Mouse (Mus musculus): Measurements from ENCODE around the gene Aox1. TPM values are rescaled to one million over a fixed set of nuclear protein-coding genes. Genes with fewer than 3 reads are reported as not detected.

Aox1 gene
- polyA plus RNA-seq, 1 experiment from 2014 or later = not detected

DNA sequence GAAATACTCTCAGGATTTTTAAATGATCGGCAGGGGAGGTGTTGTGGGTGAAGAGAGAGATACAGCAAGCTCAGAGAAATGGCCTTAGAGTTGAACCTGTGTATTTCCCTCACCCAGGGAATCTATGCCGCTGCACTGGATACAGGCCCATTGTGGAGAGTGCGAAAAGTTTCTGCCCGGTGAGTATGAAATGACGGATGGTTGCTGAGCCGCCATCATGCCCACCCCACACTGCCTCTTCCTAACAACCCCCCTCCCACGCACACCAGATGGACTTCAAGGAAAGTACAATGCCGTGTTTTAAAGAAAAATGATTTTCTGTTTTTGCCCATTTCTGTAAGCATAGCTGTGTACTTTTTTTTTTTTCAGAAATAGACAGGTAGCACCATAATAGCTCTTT is 95.2 kb downstream of the Aox1 start:
- Histone ChIP-seq H3K27me3 (ENCODE audit: control insufficient read depth, insufficient read depth, low read length) (no peaks in the 10 kb centered on the region), H3K27ac (replicated peaks; ENCODE audit: low read depth, low read length) (no peak overlapping the region), H3K4me1 (ENCODE audit: control insufficient read depth, insufficient read depth, low read length) (no peaks in the 10 kb centered on the region), H3K4me3 (ENCODE audit: low read depth, low read length) (no peak overlapping the region), H3K36me3 (ENCODE audit: control insufficient read depth, insufficient read depth, low read length) (no peaks in the 10 kb centered on the region), H3K9me3 (ENCODE audit: control insufficient read depth, low read length) (no peaks in the 10 kb centered on the region), H3K4me2 (ENCODE audit: low read depth, severe bottlenecking) (no peak overlapping the region), H3K9ac (ENCODE audit: low read length) (no peak overlapping the region)
- DNase-seq (ENCODE audit: low spot score) = no peak
- ATAC-seq (ENCODE audit: insufficient number of reproducible peaks, low FRiP score, low TSS enrichment, low read depth) = no peak
- 89% methylated on average over 8 of the region's 8 CpGs for WGBS

DNA sequence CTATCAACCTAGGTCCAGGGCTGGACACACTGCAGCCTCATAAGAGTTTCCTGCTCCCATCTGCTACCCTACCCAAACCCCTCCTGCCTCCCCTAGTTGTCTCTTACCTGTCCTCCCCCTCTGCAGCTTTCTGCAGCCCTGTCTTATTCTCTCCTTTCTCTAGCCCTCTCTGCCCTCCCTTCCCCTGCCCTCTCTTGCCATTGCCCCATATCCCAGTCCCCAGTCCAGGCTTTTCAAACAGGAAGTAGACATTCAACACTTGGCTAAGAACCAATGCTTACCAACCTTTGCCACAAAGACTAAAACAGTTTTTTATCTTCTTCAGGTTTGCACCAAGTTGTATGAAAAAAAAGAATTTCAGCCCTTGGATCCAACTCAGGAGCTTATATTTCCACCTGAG is 108.2 kb downstream of the Aox1 start:
- Histone ChIP-seq H3K36me3 (ENCODE audit: control insufficient read depth, insufficient read depth, low read length) (no peaks in the 10 kb centered on the region), H3K27ac (replicated peaks; ENCODE audit: low read depth, low read length) (no peak overlapping the region), H3K4me3 (ENCODE audit: low read depth, low read length) (no peak overlapping the region), H3K9me3 (ENCODE audit: control insufficient read depth, low read length) (no peaks in the 10 kb centered on the region), H3K4me2 (ENCODE audit: low read depth, severe bottlenecking) (no peak overlapping the region), H3K27me3 (ENCODE audit: control insufficient read depth, insufficient read depth, low read length) (no peaks in the 10 kb centered on the region), H3K9ac (ENCODE audit: low read length) (no peak overlapping the region), H3K4me1 (ENCODE audit: control insufficient read depth, insufficient read depth, low read length) (no peaks in the 10 kb centered on the region)
- no peak for DNase-seq (ENCODE audit: low spot score)
- ATAC-seq (ENCODE audit: insufficient number of reproducible peaks, low FRiP score, low TSS enrichment, low read depth) = no peak

DNA sequence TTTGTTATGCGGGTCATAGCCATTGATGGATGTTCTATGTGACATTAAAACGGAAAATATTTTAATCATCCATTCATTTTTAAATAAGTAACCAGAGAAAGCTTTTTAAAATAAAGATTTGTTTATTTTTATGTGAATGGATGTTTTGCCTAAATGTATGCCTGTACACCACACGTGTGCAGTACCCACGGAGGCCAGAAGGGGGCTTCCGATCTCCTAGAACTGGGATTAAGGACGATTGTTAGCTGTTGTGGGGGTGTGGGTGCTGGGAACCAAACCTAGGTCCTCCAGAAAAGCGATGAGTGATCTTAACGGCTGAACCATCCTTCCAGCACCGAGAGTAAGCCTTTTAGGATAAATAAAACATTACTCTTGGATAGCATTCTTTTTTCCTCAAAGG is 109.3 kb downstream of the Aox1 start:
- Histone ChIP-seq H3K9me3 (ENCODE audit: control insufficient read depth, low read length) (no peaks in the 10 kb centered on the region), H3K36me3 (ENCODE audit: control insufficient read depth, insufficient read depth, low read length) (no peaks in the 10 kb centered on the region), H3K9ac (ENCODE audit: low read length) (no peak overlapping the region), H3K4me3 (ENCODE audit: low read depth, low read length) (no peak overlapping the region), H3K27ac (replicated peaks; ENCODE audit: low read depth, low read length) (no peak overlapping the region), H3K27me3 (ENCODE audit: control insufficient read depth, insufficient read depth, low read length) (no peaks in the 10 kb centered on the region), H3K4me2 (ENCODE audit: low read depth, severe bottlenecking) (no peak overlapping the region), H3K4me1 (ENCODE audit: control insufficient read depth, insufficient read depth, low read length) (no peaks in the 10 kb centered on the region)
- DNase-seq (ENCODE audit: low spot score) (no peak), ATAC-seq (ENCODE audit: insufficient number of reproducible peaks, low FRiP score, low TSS enrichment, low read depth) (no peak)
- 89% methylated on average over 9 of the region's 9 CpGs for WGBS

DNA sequence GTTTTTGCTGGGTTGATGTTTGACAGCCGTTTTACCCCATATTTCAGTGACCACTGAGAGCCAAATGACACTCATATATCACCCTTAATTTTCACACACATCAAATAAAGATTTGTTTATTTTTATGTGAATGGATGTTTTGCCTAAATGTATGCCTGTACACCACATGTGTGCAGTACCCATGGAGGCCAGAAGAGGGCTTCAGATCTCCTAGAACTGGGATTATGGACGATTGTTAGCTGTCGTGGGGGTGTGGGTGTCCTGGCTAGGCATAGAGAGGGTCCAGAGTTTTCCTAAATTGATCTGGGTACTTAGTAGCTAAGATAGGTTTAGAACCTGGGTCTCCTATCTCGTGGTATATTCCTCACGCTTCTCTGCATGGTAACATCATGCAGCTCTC is 110.9 kb downstream of the Aox1 start:
- no peaks in the 10 kb centered on the region for H3K4me1 ChIP-seq (ENCODE audit: control insufficient read depth, insufficient read depth, low read length)
- no peaks in the 10 kb centered on the region for H3K27me3 ChIP-seq (ENCODE audit: control insufficient read depth, insufficient read depth, low read length)
- H3K36me3 ChIP-seq (ENCODE audit: control insufficient read depth, insufficient read depth, low read length) = no peaks in the 10 kb centered on the region
- H3K4me2 ChIP-seq (ENCODE audit: low read depth, severe bottlenecking) = no peak overlapping the region
- H3K9ac ChIP-seq (ENCODE audit: low read length) = no peak overlapping the region
- H3K27ac ChIP-seq (replicated peaks; ENCODE audit: low read depth, low read length) = no peak overlapping the region
- ATAC-seq (ENCODE audit: insufficient number of reproducible peaks, low FRiP score, low TSS enrichment, low read depth) = no peak
- WGBS = 88% methylated on average over 5 of the region's 5 CpGs
- H3K9me3 ChIP-seq (ENCODE audit: control insufficient read depth, low read length) = no peaks in the 10 kb centered on the region
- DNase-seq (ENCODE audit: low spot score) = no peak
- no peak overlapping the region for H3K4me3 ChIP-seq (ENCODE audit: low read depth, low read length)

DNA sequence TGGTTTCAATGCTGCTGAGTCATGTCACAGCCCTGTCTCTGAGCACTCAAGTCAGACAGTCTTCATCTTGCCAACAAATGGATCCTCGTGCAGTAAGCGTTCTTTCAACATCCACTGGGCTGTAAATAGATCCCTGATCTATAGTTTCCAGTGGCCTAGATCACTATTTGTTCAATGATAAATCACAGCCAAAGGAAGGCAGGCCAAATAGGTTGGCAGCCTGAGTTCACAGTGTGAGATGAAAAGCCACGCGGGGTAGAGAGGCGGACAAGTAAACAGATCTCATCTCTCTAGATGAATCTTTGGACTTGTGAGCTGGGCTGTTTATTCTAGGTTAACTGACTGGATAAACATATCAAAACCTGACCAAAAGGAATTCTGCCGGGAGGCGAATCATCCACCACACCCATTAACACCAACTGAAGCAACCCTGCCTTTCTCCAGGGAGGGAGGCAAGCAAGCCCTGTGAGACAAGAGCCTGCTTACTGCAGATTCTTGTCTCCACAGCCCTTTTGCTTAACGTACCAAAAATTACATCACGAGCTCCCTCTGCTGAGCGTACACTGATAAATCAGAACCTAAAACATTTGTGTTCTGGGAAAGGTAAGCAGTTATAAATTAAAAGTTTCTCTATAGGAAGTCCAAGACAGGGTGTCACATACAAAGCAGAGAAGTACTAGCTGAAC is 114.8 kb downstream of the Aox1 start:
- Histone ChIP-seq H3K36me3 (ENCODE audit: control insufficient read depth, insufficient read depth, low read length) (no peaks in the 10 kb centered on the region), H3K4me2 (ENCODE audit: low read depth, severe bottlenecking) (no peak overlapping the region)
- ATAC-seq (ENCODE audit: insufficient number of reproducible peaks, low FRiP score, low TSS enrichment, low read depth) = no peak

DNA sequence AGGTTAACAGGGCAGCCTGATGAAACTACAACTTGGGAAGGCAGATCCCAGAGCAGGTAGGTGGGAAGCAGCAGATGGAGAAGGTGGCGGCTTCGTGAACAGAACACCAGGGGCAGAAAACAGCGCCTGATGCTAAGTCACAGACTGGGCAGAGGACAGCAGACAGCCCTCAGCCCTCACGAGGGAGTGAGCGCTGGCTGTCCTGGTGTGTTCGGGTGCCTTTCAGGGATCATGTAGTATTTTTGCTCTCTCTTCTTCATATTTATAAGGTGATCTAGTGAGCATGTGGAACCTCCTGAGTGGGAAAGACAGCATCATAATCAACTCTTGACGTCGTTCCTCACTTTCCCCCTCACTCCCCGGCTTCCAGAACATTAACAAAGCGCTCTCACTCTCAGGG is 116.3 kb downstream of the Aox1 start:
- no peaks in the 10 kb centered on the region for H3K36me3 ChIP-seq (ENCODE audit: control insufficient read depth, insufficient read depth, low read length)
- H3K27ac ChIP-seq (replicated peaks; ENCODE audit: low read depth, low read length) = no peak overlapping the region
- no peaks in the 10 kb centered on the region for H3K27me3 ChIP-seq (ENCODE audit: control insufficient read depth, insufficient read depth, low read length)
- 86% methylated on average over 10 of the region's 10 CpGs for WGBS
- no peaks in the 10 kb centered on the region for H3K4me1 ChIP-seq (ENCODE audit: control insufficient read depth, insufficient read depth, low read length)
- no peak for DNase-seq (ENCODE audit: low spot score)
- H3K4me2 ChIP-seq (ENCODE audit: low read depth, severe bottlenecking) = no peak overlapping the region
- no peak for ATAC-seq (ENCODE audit: insufficient number of reproducible peaks, low FRiP score, low TSS enrichment, low read depth)
- H3K4me3 ChIP-seq (ENCODE audit: low read depth, low read length) = no peak overlapping the region
- no peak overlapping the region for H3K9ac ChIP-seq (ENCODE audit: low read length)
- no peaks in the 10 kb centered on the region for H3K9me3 ChIP-seq (ENCODE audit: control insufficient read depth, low read length)

More for the DNA sequence above, 114.8 kb downstream of the Aox1 start:
- H3K27ac ChIP-seq (replicated peaks; ENCODE audit: low read depth, low read length) = no peak overlapping the region
- H3K4me3 ChIP-seq (ENCODE audit: low read depth, low read length) = no peak overlapping the region
- WGBS = 75% methylated on average over 10 of the region's 10 CpGs
- H3K9ac ChIP-seq (ENCODE audit: low read length) = no peak overlapping the region
- H3K9me3 ChIP-seq (ENCODE audit: control insufficient read depth, low read length) = no peaks in the 10 kb centered on the region
- H3K4me1 ChIP-seq (ENCODE audit: control insufficient read depth, insufficient read depth, low read length) = no peaks in the 10 kb centered on the region
- H3K27me3 ChIP-seq (ENCODE audit: control insufficient read depth, insufficient read depth, low read length) = no peaks in the 10 kb centered on the region
- no peak for DNase-seq (ENCODE audit: low spot score)

DNA sequence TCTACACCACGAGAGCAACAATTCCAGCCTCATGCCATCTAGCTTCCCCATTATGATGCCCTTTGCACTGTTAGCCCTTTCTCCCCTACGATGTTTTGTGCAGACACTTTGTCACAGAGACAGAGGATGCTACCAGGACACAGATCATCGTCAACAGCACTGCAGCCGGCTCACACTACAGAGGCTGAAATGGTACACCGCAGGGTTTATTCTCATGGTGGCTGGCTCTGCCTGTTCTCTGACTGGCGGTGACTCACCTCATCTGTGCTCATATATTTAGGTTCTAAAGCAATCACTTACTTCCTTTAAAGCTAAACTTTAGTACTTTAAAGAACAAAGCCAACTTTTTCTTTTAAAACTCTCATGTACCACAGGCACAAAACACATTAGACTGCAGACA is 118.0 kb downstream of the Aox1 start:
- Histone ChIP-seq H3K9me3 (ENCODE audit: control insufficient read depth, low read length) (no peaks in the 10 kb centered on the region), H3K9ac (ENCODE audit: low read length) (no peak overlapping the region), H3K27me3 (ENCODE audit: control insufficient read depth, insufficient read depth, low read length) (no peaks in the 10 kb centered on the region), H3K4me1 (ENCODE audit: control insufficient read depth, insufficient read depth, low read length) (no peaks in the 10 kb centered on the region), H3K27ac (replicated peaks; ENCODE audit: low read depth, low read length) (no peak overlapping the region), H3K36me3 (ENCODE audit: control insufficient read depth, insufficient read depth, low read length) (no peaks in the 10 kb centered on the region), H3K4me2 (ENCODE audit: low read depth, severe bottlenecking) (no peak overlapping the region), H3K4me3 (ENCODE audit: low read depth, low read length) (no peak overlapping the region)
- DNase-seq (ENCODE audit: low spot score) (no peak), ATAC-seq (ENCODE audit: insufficient number of reproducible peaks, low FRiP score, low TSS enrichment, low read depth) (no peak)
- 67% methylated on average over 6 of the region's 6 CpGs for WGBS

DNA sequence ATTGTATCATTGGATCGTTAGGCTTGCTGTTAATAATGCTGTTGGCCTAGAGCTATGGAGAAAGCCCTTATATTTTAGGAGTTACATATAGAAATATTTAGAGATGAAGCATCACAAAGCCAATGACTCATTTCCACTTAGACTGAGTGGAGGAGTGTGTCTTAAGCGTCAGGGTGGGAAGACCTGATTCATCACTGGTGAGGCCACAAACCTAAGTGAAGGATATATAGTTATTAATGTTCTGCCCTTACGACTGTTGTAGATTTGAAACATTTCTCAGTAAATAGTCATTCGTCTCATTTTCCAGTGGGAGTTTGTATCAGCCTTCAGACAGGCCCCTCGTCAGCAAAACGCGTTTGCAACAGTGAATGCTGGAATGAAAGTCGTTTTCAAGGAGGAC is 122.5 kb downstream of the Aox1 start:
- 81% methylated on average over 8 of the region's 8 CpGs for WGBS
- no peaks in the 10 kb centered on the region for H3K4me1 ChIP-seq (ENCODE audit: control insufficient read depth, insufficient read depth, low read length)

More for the DNA sequence above, 122.5 kb downstream of the Aox1 start:
- Histone ChIP-seq H3K36me3 (ENCODE audit: control insufficient read depth, insufficient read depth, low read length) (no peaks in the 10 kb centered on the region), H3K27ac (replicated peaks; ENCODE audit: low read depth, low read length) (no peak overlapping the region), H3K4me3 (ENCODE audit: low read depth, low read length) (no peak overlapping the region), H3K4me2 (ENCODE audit: low read depth, severe bottlenecking) (no peak overlapping the region), H3K27me3 (ENCODE audit: control insufficient read depth, insufficient read depth, low read length) (no peaks in the 10 kb centered on the region), H3K9ac (ENCODE audit: low read length) (no peak overlapping the region), H3K9me3 (ENCODE audit: control insufficient read depth, low read length) (no peaks in the 10 kb centered on the region)
- DNase-seq (ENCODE audit: low spot score) = no peak
- ATAC-seq (ENCODE audit: insufficient number of reproducible peaks, low FRiP score, low TSS enrichment, low read depth) = no peak
